Mouse (Mus musculus) mouse embryonic stem cell (cell line): ENCODE measurements around the gene Uba52.
"Not testable (repeated sequence)": the region's sequence is repeated elsewhere in the genome, so short reads cannot be mapped to it uniquely, and the experiment has no call there.

ENCODE experiments used
- in situ Hi-C, 2 experiments: fragments of 300-500 bp; cut with MboI; formaldehyde crosslinking; loops; 1 replicate in 1 of 2; 3 replicates in 1 of 2; pipeline ENCODE4 v1.14.3; 2019 to 2020; ENCODE audit warnings: low sequenced_read_pairs in 2 of 2, low pct_unique_long_range_greater_than_20kb in 1 of 2, mixed read lengths in 1 of 2; ENCODE audit not compliant: unreplicated experiment in 1 of 2

Gene Uba52

GRCm38 (mm10) chr8:70538024-70538579 is 27.5 kb upstream of the Uba52 start:
- in situ Hi-C loops, result no loop called here

GRCm38 (mm10) chr8:70535701-70536100 is 25.1 kb upstream of the Uba52 start:
- in situ Hi-C loops, result no loop called here

GRCm38 (mm10) chr8:70535221-70535620 is 24.6 kb upstream of the Uba52 start:
- in situ Hi-C loops, result no loop called here

- in situ Hi-C loops, result no loop called here
Measured at GRCm38 (mm10) chr8:70534281-70534680, 23.7 kb upstream of the Uba52 start.

- in situ Hi-C loops, result no loop called here
Measured at GRCm38 (mm10) chr8:70530314-70530713, 19.7 kb upstream of the Uba52 start.

- in situ Hi-C loops, result no loop called here
Measured at GRCm38 (mm10) chr8:70529741-70530161, 19.1 kb upstream of the Uba52 start.

- in situ Hi-C loops, result no loop called here
Measured at GRCm38 (mm10) chr8:70529299-70529698, 18.7 kb upstream of the Uba52 start.

- in situ Hi-C loops, result no loop called here
Measured at GRCm38 (mm10) chr8:70528182-70528797, 17.7 kb upstream of the Uba52 start.

- in situ Hi-C loops, result no loop called here
Measured at GRCm38 (mm10) chr8:70527512-70528181, 17.0 kb upstream of the Uba52 start, which contains the start of the genes Fkbp8 and Kxd1. Gene Fkbp8, plus strand, starts transcription at chr8:70527724. Gene Kxd1, minus strand, starts transcription at chr8:70527956.

- in situ Hi-C loops, result no loop called here
Measured at GRCm38 (mm10) chr8:70527111-70527511, 16.5 kb upstream of the Uba52 start.

- in situ Hi-C loops, result no loop called here
Measured at GRCm38 (mm10) chr8:70522592-70523403, 12.2 kb upstream of the Uba52 start.

GRCm38 (mm10) chr8:70519606-70520005 is 9.0 kb upstream of the Uba52 start:
- in situ Hi-C loops, result no loop called here

- in situ Hi-C loops, result no loop called here
Measured at GRCm38 (mm10) chr8:70519043-70519442, 8.4 kb upstream of the Uba52 start.

GRCm38 (mm10) chr8:70517940-70518643 is 7.5 kb upstream of the Uba52 start:
- in situ Hi-C loops, result no loop called here

- in situ Hi-C loops, result no loop called here
Measured at GRCm38 (mm10) chr8:70513441-70513840, 2.8 kb upstream of the Uba52 start.

- in situ Hi-C loops, result no loop called here
Measured at GRCm38 (mm10) chr8:70512253-70512903, 1.8 kb upstream of the Uba52 start.

GRCm38 (mm10) chr8:70511770-70512169 is 1.2 kb upstream of the Uba52 start:
- in situ Hi-C loops, result no loop called here

- in situ Hi-C loops, result not testable (repeated sequence)
Measured at GRCm38 (mm10) chr8:70511174-70511573, 573 bp upstream of the Uba52 start.
